Mouse (Mus musculus): ENCODE data around the gene Gnaq.

DNA sequence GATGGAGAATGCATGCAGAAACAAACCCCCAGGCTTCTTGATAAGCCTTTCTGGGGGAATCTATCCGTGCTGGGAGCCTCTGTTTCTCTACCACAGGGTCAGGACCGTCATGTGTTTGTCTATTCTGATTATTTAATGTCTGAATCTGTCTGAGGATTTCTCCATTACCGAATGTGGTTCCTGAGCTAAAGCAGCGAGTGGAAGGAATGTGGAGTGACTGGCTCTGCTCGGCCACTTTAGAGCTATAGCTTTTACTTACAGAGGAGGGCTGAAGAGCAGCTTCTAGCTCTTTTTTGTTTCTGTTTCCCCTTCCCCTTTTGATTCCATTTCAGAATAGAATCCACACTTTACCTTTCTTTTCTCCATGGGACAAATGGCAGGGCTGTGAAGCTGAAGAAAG, 43.8 kb downstream of the Gnaq start:
- TF ChIP-seq CTCF (IDR thresholded peaks at IDR 0.05; ENCODE audit: low read depth) (peak; percentile 35), EP300 (optimal IDR thresholded peaks at IDR 0.05) (no peak)
